Mouse (Mus musculus): ENCODE measurements at regions not wholly inside any gene's neighbourhood (a gene's known extent, or its start where the extent isn't known, plus 50 kb on each side); places are given as distances from the start of the nearest gene placed in this dataset.

GRCm38 (mm10) chr5:18137450-18138061, 175.2 kb downstream of the Gnat3 start:
- no peaks in the 10 kb centered on the region for H3K9me3 ChIP-seq (ENCODE audit: control insufficient read depth, low read length)
- no peak overlapping the region for H3K4me3 ChIP-seq (ENCODE audit: low read depth, low read length)
- H3K27ac ChIP-seq (ENCODE audit: low read depth, low read length) = no peak overlapping the region
- H3K4me1 ChIP-seq (replicated peaks; ENCODE audit: control insufficient read depth, insufficient read depth, low read length) = peaks cover 3% of the 10 kb centered on the region; the same call in 1 of the 2 replicates
- peak; percentile 49 for ATAC-seq (replicated peaks; ENCODE audit: low FRiP score)
- H3K4me2 ChIP-seq (ENCODE audit: low read depth, low read length, severe bottlenecking) = no peak overlapping the region
- no peaks in the 10 kb centered on the region for H3K36me3 ChIP-seq (ENCODE audit: control insufficient read depth, insufficient read depth, low read length)
- 61% methylated on average over 4 of the region's 4 CpGs for WGBS
- no peak overlapping the region for H3K9ac ChIP-seq (ENCODE audit: low read length)
- no peak for DNase-seq (ENCODE audit: low spot score)
- no peaks in the 10 kb centered on the region for H3K27me3 ChIP-seq (ENCODE audit: control insufficient read depth, insufficient read depth, low read length)

GRCm38 (mm10) chr5:18152241-18152640, 189.9 kb downstream of the Gnat3 start:
- DNase-seq (ENCODE audit: low spot score) (no peak), ATAC-seq (replicated peaks; ENCODE audit: low FRiP score) (no peak)
- Histone ChIP-seq H3K4me3 (ENCODE audit: low read depth, low read length) (no peak overlapping the region), H3K4me2 (ENCODE audit: low read depth, low read length, severe bottlenecking) (no peak overlapping the region), H3K27me3 (ENCODE audit: control insufficient read depth, insufficient read depth, low read length) (no peaks in the 10 kb centered on the region), H3K9ac (ENCODE audit: low read length) (no peak overlapping the region), H3K4me1 (replicated peaks; ENCODE audit: control insufficient read depth, insufficient read depth, low read length) (no peaks in the 10 kb centered on the region), H3K36me3 (ENCODE audit: control insufficient read depth, insufficient read depth, low read length) (no peaks in the 10 kb centered on the region), H3K9me3 (ENCODE audit: control insufficient read depth, low read length) (no peaks in the 10 kb centered on the region), H3K27ac (ENCODE audit: low read depth, low read length) (no peak overlapping the region)
- WGBS = 85% methylated on average over 1 of the region's 1 CpGs

DNA sequence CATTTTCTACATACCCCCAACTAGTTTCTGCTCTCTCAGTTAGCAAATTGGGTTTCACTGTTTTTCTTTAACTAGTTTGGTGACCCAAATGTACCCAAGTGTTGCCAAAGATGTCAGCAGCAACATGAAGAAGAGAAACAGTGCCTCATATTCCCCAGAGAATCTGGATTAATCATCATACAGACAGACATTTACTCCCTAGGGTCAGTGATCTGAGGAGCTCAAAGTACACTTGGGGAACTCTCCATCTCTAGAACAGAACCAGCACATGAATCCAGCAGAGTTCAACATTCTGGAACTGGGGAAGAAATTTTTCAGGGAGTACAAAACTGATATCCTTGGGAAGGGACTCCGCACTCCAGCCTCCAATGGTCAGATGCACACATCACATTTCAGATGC, 191.4 kb downstream of the Gnat3 start:
- WGBS = 96% methylated on average over 1 of the region's 1 CpGs
- Histone ChIP-seq H3K9me3 (ENCODE audit: control insufficient read depth, low read length) (no peaks in the 10 kb centered on the region), H3K27ac (ENCODE audit: low read depth, low read length) (no peak overlapping the region), H3K27me3 (ENCODE audit: control insufficient read depth, insufficient read depth, low read length) (no peaks in the 10 kb centered on the region), H3K4me1 (replicated peaks; ENCODE audit: control insufficient read depth, insufficient read depth, low read length) (no peaks in the 10 kb centered on the region), H3K4me3 (ENCODE audit: low read depth, low read length) (no peak overlapping the region), H3K36me3 (ENCODE audit: control insufficient read depth, insufficient read depth, low read length) (no peaks in the 10 kb centered on the region), H3K9ac (ENCODE audit: low read length) (no peak overlapping the region), H3K4me2 (ENCODE audit: low read depth, low read length, severe bottlenecking) (no peak overlapping the region)
- DNase-seq (ENCODE audit: low spot score) = no peak
- ATAC-seq (replicated peaks; ENCODE audit: low FRiP score) = no peak

- Histone ChIP-seq H3K4me2 (ENCODE audit: low read depth, low read length, severe bottlenecking) (no peak overlapping the region), H3K27ac (ENCODE audit: low read depth, low read length) (no peak overlapping the region), H3K36me3 (ENCODE audit: control insufficient read depth, insufficient read depth, low read length) (no peaks in the 10 kb centered on the region), H3K4me3 (ENCODE audit: low read depth, low read length) (no peak overlapping the region), H3K4me1 (replicated peaks; ENCODE audit: control insufficient read depth, insufficient read depth, low read length) (no peaks in the 10 kb centered on the region), H3K9me3 (ENCODE audit: control insufficient read depth, low read length) (no peaks in the 10 kb centered on the region), H3K9ac (ENCODE audit: low read length) (no peak overlapping the region), H3K27me3 (ENCODE audit: control insufficient read depth, insufficient read depth, low read length) (no peaks in the 10 kb centered on the region)
- DNase-seq (ENCODE audit: low spot score) = no peak
- no peak for ATAC-seq (replicated peaks; ENCODE audit: low FRiP score)
These were observed 196.6 kb downstream of the Gnai1 start for GRCm38 (mm10) chr5:18163515-18163914.

DNA sequence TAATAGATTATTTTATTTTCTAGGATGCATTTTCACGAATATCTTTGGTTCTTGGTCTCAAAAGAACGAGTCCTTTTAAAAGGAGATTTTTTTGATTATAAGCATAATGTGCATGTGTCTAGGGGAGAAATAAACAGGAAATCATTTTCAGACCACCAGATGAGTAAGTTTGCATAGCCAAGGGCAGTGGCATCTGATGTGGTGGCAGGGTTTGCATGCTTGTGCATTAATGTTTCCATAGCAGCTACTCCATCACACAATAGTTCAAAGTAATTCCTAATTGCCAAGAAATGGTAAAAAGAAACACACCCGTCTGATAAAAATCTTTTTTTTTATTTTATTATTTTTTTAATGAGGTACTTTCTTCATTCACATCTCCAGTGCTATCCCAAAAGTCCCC, 182.3 kb downstream of the Gnai1 start:
- DNase-seq (ENCODE audit: low spot score) (no peak), ATAC-seq (replicated peaks; ENCODE audit: low FRiP score) (no peak)
- Histone ChIP-seq H3K4me1 (replicated peaks; ENCODE audit: control insufficient read depth, insufficient read depth, low read length) (no peaks in the 10 kb centered on the region), H3K9ac (ENCODE audit: low read length) (no peak overlapping the region), H3K27me3 (ENCODE audit: control insufficient read depth, insufficient read depth, low read length) (no peaks in the 10 kb centered on the region), H3K27ac (ENCODE audit: low read depth, low read length) (no peak overlapping the region), H3K9me3 (ENCODE audit: control insufficient read depth, low read length) (no peaks in the 10 kb centered on the region), H3K4me2 (ENCODE audit: low read depth, low read length, severe bottlenecking) (no peak overlapping the region), H3K36me3 (ENCODE audit: control insufficient read depth, insufficient read depth, low read length) (no peaks in the 10 kb centered on the region), H3K4me3 (ENCODE audit: low read depth, low read length) (no peak overlapping the region)
- 80% methylated on average over 3 of the region's 3 CpGs for WGBS

DNA sequence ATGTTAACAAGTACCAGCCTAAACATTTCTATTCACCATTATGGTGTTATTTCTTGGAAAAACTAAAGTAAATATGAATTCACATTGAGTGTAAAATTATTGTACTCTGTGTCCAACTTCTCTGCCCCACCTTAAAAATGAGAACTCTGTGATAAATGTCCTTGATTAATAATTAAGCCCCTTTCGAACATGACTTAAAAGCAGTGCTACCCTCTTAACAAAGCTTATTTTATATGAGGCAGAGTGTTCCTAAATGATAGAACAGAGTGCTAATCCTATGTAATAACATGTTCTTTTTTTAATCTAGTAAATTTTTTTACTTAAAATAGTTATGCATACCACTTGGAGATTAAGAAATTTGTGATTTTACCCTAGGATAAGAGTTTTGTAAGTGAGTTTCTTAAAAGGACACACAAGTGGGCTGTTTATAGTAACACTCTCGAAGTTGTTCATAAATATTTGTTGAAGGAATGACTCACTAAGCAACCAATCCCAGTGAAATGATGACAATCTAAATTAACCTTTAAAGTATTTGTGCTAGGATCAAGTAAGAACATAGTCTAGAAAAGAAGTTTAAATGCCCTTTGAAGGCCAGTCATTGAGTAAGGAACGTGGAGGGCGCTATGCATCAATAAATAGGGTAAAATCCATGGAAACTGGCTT, 148.6 kb downstream of the Gnai1 start:
- no peak overlapping the region for H3K9ac ChIP-seq (ENCODE audit: low read length)
- ATAC-seq (replicated peaks; ENCODE audit: low FRiP score) (no peak), DNase-seq (ENCODE audit: low spot score) (no peak)
- WGBS = 77% methylated on average over 4 of the region's 4 CpGs
- no peak overlapping the region for H3K4me3 ChIP-seq (ENCODE audit: low read depth, low read length)
- no peaks in the 10 kb centered on the region for H3K4me1 ChIP-seq (replicated peaks; ENCODE audit: control insufficient read depth, insufficient read depth, low read length)
- no peak overlapping the region for H3K27ac ChIP-seq (ENCODE audit: low read depth, low read length)
- H3K27me3 ChIP-seq (ENCODE audit: control insufficient read depth, insufficient read depth, low read length) = no peaks in the 10 kb centered on the region
- H3K4me2 ChIP-seq (ENCODE audit: low read depth, low read length, severe bottlenecking) = no peak overlapping the region
- H3K9me3 ChIP-seq (ENCODE audit: control insufficient read depth, low read length) = no peaks in the 10 kb centered on the region
- H3K36me3 ChIP-seq (ENCODE audit: control insufficient read depth, insufficient read depth, low read length) = no peaks in the 10 kb centered on the region
